In the genomic region with DNA sequence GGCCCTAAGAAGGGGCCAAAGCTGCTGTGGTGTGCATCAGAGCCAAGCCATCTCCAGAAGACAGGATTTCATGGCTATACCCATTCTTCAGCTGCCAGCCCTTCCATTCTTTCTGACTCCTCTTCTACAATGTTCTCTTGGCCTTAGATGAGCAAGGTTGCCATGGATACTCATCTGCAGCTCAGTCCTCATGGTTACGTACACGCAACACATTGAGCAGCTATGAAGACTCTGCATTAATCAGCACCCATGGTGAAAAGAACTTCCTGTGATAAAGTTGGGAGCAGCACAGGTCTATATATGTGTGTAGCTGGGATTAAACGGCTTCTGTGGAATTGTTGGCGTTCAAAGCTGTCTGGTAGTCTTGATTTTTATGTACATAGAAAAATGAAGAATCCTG, we compare ENCODE assay signal across 34 mouse cellular contexts. TPM values are rescaled to one million over a fixed set of nuclear protein-coding genes. Genes with fewer than 3 reads are reported as not detected.
"Had no signal": no experiment of that assay in that cellular context is flagged by ENCODE, and none has a peak within 500 bp of the region (broad histone marks: within the 10 kb centered on the region; RNA-seq: fewer than 3 reads in every experiment).

No protein-coding gene starts in this region.

- DNase-seq: gastrocnemius, adult 2 months; gastrocnemius, postnatal 10 days; gastrocnemius, postnatal 25 days; heart, adult 18-20 months; heart, postnatal 10 days; heart, postnatal 4 days; kidney, adult 18-20 months; kidney, adult 8-10 months; kidney, postnatal 10 days; kidney, postnatal 25 days; kidney, postnatal 4 days; liver; liver, embryonic 13.5 days had no signal

- H3K9me3 ChIP-seq: heart, embryonic 10.5 days; heart, embryonic 12.5 days; hindbrain, embryonic 10.5 days; hindbrain, embryonic 12.5 days; intestine, embryonic 15.5 days; limb, embryonic 10.5 days; limb, embryonic 12.5 days; liver, embryonic 13.5 days; liver, embryonic 15.5 days had no signal

- ATAC-seq: hindbrain, embryonic 16.5 days; inflammation-experienced regulatory T-cells, adult 6 months; intestine, embryonic 15.5 days; intestine, postnatal 0 days had no signal

- H3K4me1 ChIP-seq: heart, embryonic 10.5 days; heart, embryonic 12.5 days; hindbrain, embryonic 12.5 days; intestine, embryonic 15.5 days; limb, embryonic 10.5 days; limb, embryonic 12.5 days; liver, embryonic 13.5 days; liver, embryonic 15.5 days had no signal

- H3K4me2 ChIP-seq: heart, embryonic 12.5 days; hindbrain, embryonic 12.5 days; hindbrain, embryonic 14.5 days; intestine, embryonic 15.5 days; limb, embryonic 12.5 days; liver, embryonic 11.5 days; liver, embryonic 13.5 days; liver, embryonic 15.5 days had no signal

- H3K36me3 ChIP-seq: heart, embryonic 10.5 days; hindbrain, embryonic 10.5 days; hindbrain, embryonic 12.5 days; intestine, embryonic 15.5 days; limb, embryonic 10.5 days; limb, embryonic 12.5 days; liver, embryonic 13.5 days; liver, embryonic 15.5 days had no signal

- H3K4me3 ChIP-seq: gastrocnemius, adult 2 months; heart, embryonic 10.5 days; heart, embryonic 12.5 days; hindbrain, embryonic 10.5 days; hindbrain, embryonic 12.5 days; intestine, embryonic 15.5 days; layer of hippocampus, adult 2 months; left cerebral cortex, adult 2 months; limb, embryonic 10.5 days; limb, embryonic 12.5 days; liver, embryonic 13.5 days; liver, embryonic 15.5 days had no signal

- H3K9ac ChIP-seq: heart, embryonic 12.5 days; hindbrain, embryonic 12.5 days; hindbrain, embryonic 14.5 days; intestine, embryonic 15.5 days; limb, embryonic 12.5 days; liver, embryonic 13.5 days; liver, embryonic 15.5 days had no signal

- H3K27ac ChIP-seq: gastrocnemius, adult 2 months; heart, embryonic 10.5 days; hindbrain, embryonic 10.5 days; hindbrain, embryonic 12.5 days; hindbrain, embryonic 14.5 days; intestine, embryonic 15.5 days; layer of hippocampus, adult 2 months; left cerebral cortex, adult 2 months; limb, embryonic 10.5 days; limb, embryonic 12.5 days; liver, embryonic 13.5 days; liver, embryonic 15.5 days had no signal

- H3K27me3 ChIP-seq: heart, embryonic 12.5 days; hindbrain, embryonic 12.5 days; intestine, embryonic 15.5 days; limb, embryonic 12.5 days; liver, embryonic 13.5 days; liver, embryonic 15.5 days had no signal

RNA-seq across cellular contexts. Expression of a gene that starts 24.3 kb away (rescaled TPM):
- total RNA-seq: gastrocnemius, postnatal 10 days; granulocyte monocyte progenitor cell, adult 5-6 weeks; heart, postnatal 4 days; left cerebral cortex, adult 2 months; left cerebral cortex, postnatal 36 days had no signal
- polyA plus RNA-seq: heart, embryonic 10.5 days; heart, embryonic 14.5 days; heart, embryonic 16.5 days; intestine, embryonic 15.5 days; intestine, postnatal 0 days; kidney, embryonic 14.5 days; kidney, embryonic 16.5 days; limb, embryonic 10.5 days; liver, embryonic 13.5 days; liver, embryonic 15.5 days had no signal
